Mouse (Mus musculus) brain, embryonic 14.5 days (tissue): ENCODE results near the gene Clrn2. TPM values are rescaled to one million over a fixed set of nuclear protein-coding genes. Genes with fewer than 3 reads are reported as not detected.
"Not testable (repeated sequence)": the region's sequence is repeated elsewhere in the genome, so short reads cannot be mapped to it uniquely, and the experiment has no call there.

Source experiments
- DNase-seq: peaks from one replicate; pipeline ENCODE4 v3.0.0-alpha.2; 2011; ENCODE audit warnings: low read depth
- CTCF ChIP-seq: fragments of 200-500 bp; IDR thresholded peaks from 2 replicates; pipeline ENCODE4 v1.5.1; 2012; ENCODE audit warnings: inconsistent platforms, mild to moderate bottlenecking, moderate library complexity, borderline replicate concordance; ENCODE audit not compliant: insufficient read depth, insufficient read length; ENCODE audit errors: extremely low read depth
- POLR2A ChIP-seq: fragments of 200-500 bp; IDR thresholded peaks from 2 replicates; pipeline ENCODE4 v1.6.1; 2012; ENCODE audit warnings: mild to moderate bottlenecking, inconsistent platforms, borderline replicate concordance; ENCODE audit not compliant: poor library complexity, insufficient read depth, insufficient read length, severe bottlenecking; ENCODE audit errors: extremely low read depth
- polyA plus RNA-seq: library from polyadenylated mRNA; depleted of rRNA; stranded (reverse); fragments of >200 nt; gene quantifications from 2 replicates; pipeline ENCODE4 v1.2.3, GENCODE M21; 2012; rRNA removed

The Clrn2 gene
- polyA plus RNA-seq = 0.13 and 0.18 TPM in 2 replicates

- no peak for TF ChIP-seq CTCF
- TF ChIP-seq POLR2A = no peak
- DNase-seq = no peak
Observed at GRCm38 (mm10) chr5:45453451-45453850, at the start of gene Clrn2. TSS of gene Clrn2 (plus strand) at chr5:45453751.

- TF ChIP-seq POLR2A (no peak), CTCF (no peak)
- DNase-seq = no peak
Observed at GRCm38 (mm10) chr5:45406129-45406528, 47.4 kb upstream of the Clrn2 start.

- TF ChIP-seq POLR2A (no peak), CTCF (no peak)
- no peak for DNase-seq
Observed at GRCm38 (mm10) chr5:45416478-45416877, 37.1 kb upstream of the Clrn2 start.

GRCm38 (mm10) chr5:45417859-45418443 lies 35.6 kb upstream of the Clrn2 start:
- no peak for DNase-seq

GRCm38 (mm10) chr5:45419841-45420638 lies 33.5 kb upstream of the Clrn2 start:
- DNase-seq = peak; percentile 17
- TF ChIP-seq CTCF = peak; percentile 60
- no peak for TF ChIP-seq POLR2A

More at GRCm38 (mm10) chr5:45417859-45418443, 35.6 kb upstream of the Clrn2 start:
- no peak for TF ChIP-seq POLR2A
- TF ChIP-seq CTCF = no peak

GRCm38 (mm10) chr5:45421881-45422844 lies 31.4 kb upstream of the Clrn2 start:
- DNase-seq = no peak
- no peak for TF ChIP-seq POLR2A
- no peak for TF ChIP-seq CTCF

GRCm38 (mm10) chr5:45424021-45424886 lies 29.3 kb upstream of the Clrn2 start:
- peak; percentile 87 for TF ChIP-seq CTCF
- TF ChIP-seq POLR2A = no peak
- peak; percentile 86 for DNase-seq

- not testable (repeated sequence) for DNase-seq
Observed at GRCm38 (mm10) chr5:45425771-45426170, 27.8 kb upstream of the Clrn2 start.

- no peak for TF ChIP-seq POLR2A
- no peak for TF ChIP-seq CTCF
- DNase-seq = no peak
Observed at GRCm38 (mm10) chr5:45426416-45427034, 27.0 kb upstream of the Clrn2 start.

- DNase-seq = no peak
- no peak for TF ChIP-seq POLR2A
- no peak for TF ChIP-seq CTCF
Observed at GRCm38 (mm10) chr5:45427891-45428290, 25.7 kb upstream of the Clrn2 start.
